In genomic region chr8:12349591-12349990, GRCm38 (mm10) we compare ENCODE assay signal across 19 mouse cellular contexts. TPM values are rescaled to one million over a fixed set of nuclear protein-coding genes. Genes with fewer than 3 reads are reported as not detected.
"Had no signal": no experiment of that assay in that cellular context is flagged by ENCODE, and none has a peak within 500 bp of the region (broad histone marks: within the 10 kb centered on the region; RNA-seq: fewer than 3 reads in every experiment).

No protein-coding gene starts in this region.

- H3K9ac ChIP-seq: limb, embryonic 13.5 days; liver, embryonic 15.5 days; neural tube, embryonic 13.5 days; stomach, embryonic 15.5 days had no signal

- H3K36me3 ChIP-seq: limb, embryonic 13.5 days; liver, embryonic 15.5 days; midbrain, embryonic 10.5 days; neural tube, embryonic 13.5 days; stomach, embryonic 15.5 days had no signal

- H3K4me1 ChIP-seq: limb, embryonic 13.5 days; liver, embryonic 15.5 days; neural tube, embryonic 13.5 days; stomach, embryonic 15.5 days had no signal

- DNase-seq: kidney, postnatal 10 days; kidney, postnatal 4 days; lung, adult 2 months; lung, postnatal 36 days; right cerebral cortex, postnatal 14 days; thymus, adult 2 months; thymus, postnatal 25 days had no signal

- H3K27me3 ChIP-seq: limb, embryonic 13.5 days; liver, embryonic 15.5 days; stomach, embryonic 15.5 days had no signal

- H3K4me3 ChIP-seq: layer of hippocampus, adult 2 months; limb, embryonic 13.5 days; liver, embryonic 15.5 days; midbrain, embryonic 10.5 days; neural tube, embryonic 13.5 days; stomach, embryonic 15.5 days had no signal

- H3K27ac ChIP-seq: layer of hippocampus, adult 2 months; limb, embryonic 13.5 days; liver, embryonic 15.5 days; midbrain, embryonic 10.5 days; neural tube, embryonic 13.5 days; stomach, embryonic 15.5 days had no signal

RNA-seq across cellular contexts. Expression of gene Sox1, which starts 45.5 kb away (rescaled TPM):
- total RNA-seq: liver, adult 2 months; megakaryocyte progenitor cell, adult 5-6 weeks had no signal
- polyA plus RNA-seq: kidney, embryonic 14.5 days; limb, embryonic 13.5 days; liver, adult 2 months; liver, embryonic 15.5 days; lung, adult 2 months; lung, postnatal 0 days; spleen, adult 2 months; stomach, embryonic 15.5 days; thymus, adult 2 months; urinary bladder, adult 2 months had no signal
